Mouse (Mus musculus) cerebellum, adult (tissue): ENCODE results near the gene Clpb.

ENCODE experiments used
- ATAC-seq: cut with Nextera tagmentation; 2 replicates; pipeline ENCODE4 v1.9.2; 2017; ENCODE audit warnings: mild to moderate bottlenecking, moderate library complexity, mixed read lengths; ENCODE audit not compliant: insufficient number of reproducible peaks, low FRiP score, low TSS enrichment

The Clpb gene

GRCm38 (mm10) chr7:101837606-101838471 lies 174.4 kb downstream of the Clpb start, which contains the start of gene Inppl1:
Gene Inppl1, minus strand, starts transcription at chr7:101838229.
- peak; percentile 86 for ATAC-seq

DNA sequence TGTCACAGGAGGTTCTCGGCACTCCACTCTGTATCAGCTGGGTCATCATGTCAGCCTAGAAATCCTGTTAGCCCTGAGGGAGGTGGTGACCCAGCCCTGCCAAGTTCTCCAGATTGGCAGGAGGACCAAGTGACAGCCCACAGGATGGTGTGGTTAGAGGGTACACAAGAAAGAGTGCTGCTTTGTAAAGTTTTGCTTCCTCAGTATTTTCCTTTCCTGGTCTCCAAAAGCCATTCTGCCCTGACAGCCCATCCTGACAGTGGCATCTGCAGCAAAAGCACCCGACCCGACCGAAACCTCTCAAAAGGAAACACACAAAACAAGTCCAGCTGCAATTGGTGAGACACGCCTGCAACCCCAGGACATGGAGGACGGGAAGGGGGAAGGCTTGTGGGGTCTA lies 180.8 kb downstream of the Clpb start:
- no peak for ATAC-seq
